Mouse (Mus musculus): ENCODE measurements around the gene Arhgap27. TPM values are rescaled to one million over a fixed set of nuclear protein-coding genes. Genes with fewer than 3 reads are reported as not detected.

The Arhgap27 gene
- polyA plus RNA-seq, 1 experiment from 2014 or later = 1.5 TPM

DNA sequence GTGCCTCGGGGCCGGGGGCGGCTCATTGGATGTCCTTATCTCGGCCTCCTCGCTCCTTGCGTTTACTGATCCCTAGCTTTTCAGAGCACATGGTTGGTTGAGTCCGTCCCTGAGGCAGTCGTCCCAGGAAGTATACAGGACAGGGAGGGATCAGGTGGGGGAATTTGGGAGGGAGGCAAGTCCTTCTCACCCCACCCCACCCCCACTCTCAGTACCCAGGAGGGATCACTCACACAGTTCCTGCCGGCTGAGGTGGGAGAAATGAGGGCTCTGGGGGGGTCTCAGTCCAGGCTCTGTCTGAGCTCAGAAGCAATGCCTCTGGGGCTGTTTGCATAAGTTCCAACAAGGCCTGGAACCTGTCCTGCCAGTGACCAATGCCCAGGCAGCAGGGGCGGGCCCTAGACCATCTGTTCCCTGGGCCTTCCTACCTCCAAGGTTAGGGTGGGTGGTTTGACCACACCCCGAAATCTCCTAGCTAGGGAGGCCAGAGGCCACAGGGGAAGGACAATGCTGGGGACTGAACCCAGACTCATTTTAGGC is 7.4 kb downstream of the Arhgap27 start:
- ATAC-seq = no peak
- H3K27ac ChIP-seq (ENCODE audit: low read depth, low read length) = no peak overlapping the region

DNA sequence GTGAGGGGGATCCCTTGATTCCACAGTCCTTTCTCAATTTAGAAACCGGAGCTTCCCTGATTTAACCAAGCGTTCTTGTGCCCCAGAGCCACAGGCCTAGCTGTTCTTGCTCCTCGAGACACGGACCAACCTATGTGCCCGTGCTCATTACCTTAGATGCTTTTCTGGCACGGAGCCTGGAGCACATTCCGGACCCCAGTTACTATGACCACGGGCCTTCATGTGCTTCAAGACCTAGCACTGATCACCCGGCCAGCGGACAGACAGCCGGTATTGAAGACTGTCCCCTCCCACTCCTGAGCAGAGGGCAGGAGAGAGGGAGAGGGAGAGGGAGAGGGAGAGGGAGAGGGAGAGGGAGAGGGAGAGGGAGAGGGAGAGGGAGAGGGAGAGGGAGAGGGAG is 8.2 kb downstream of the Arhgap27 start:
- Histone ChIP-seq H3K27ac (ENCODE audit: low read depth, low read length) (no peak overlapping the region), H3K9ac (ENCODE audit: low read length) (no peak overlapping the region), H3K4me1 (ENCODE audit: control insufficient read depth, insufficient read depth, low read length) (peaks cover 2% of the 10 kb centered on the region; the same call in 1 of the 2 replicates), H3K4me3 (ENCODE audit: low read depth, low read length) (no peak overlapping the region), H3K27me3 (replicated peaks; ENCODE audit: control insufficient read depth, insufficient read depth, low read length) (peaks cover 12% of the 10 kb centered on the region), H3K9me3 (replicated peaks; ENCODE audit: control insufficient read depth, low read length) (0 out of 2 replicates have a peak, but pooled peaks cover 4% of the 10 kb centered on the region), H3K36me3 (ENCODE audit: control insufficient read depth, insufficient read depth, low read length) (no peaks in the 10 kb centered on the region), H3K4me2 (ENCODE audit: low read length) (no peak overlapping the region)
- ATAC-seq (no peak), DNase-seq (ENCODE audit: low spot score) (peak; percentile 44)
- WGBS = 8% methylated on average over 11 of the region's 11 CpGs

More for the DNA sequence above, 7.4 kb downstream of the Arhgap27 start:
- WGBS = 26% methylated on average over 11 of the region's 11 CpGs
- no peak for DNase-seq (ENCODE audit: low spot score)
- no peak overlapping the region for H3K9ac ChIP-seq (ENCODE audit: low read length)
- no peaks in the 10 kb centered on the region for H3K36me3 ChIP-seq (ENCODE audit: control insufficient read depth, insufficient read depth, low read length)
- 0 out of 2 replicates have a peak, but pooled peaks cover 4% of the 10 kb centered on the region for H3K9me3 ChIP-seq (replicated peaks; ENCODE audit: control insufficient read depth, low read length)
- H3K4me2 ChIP-seq (ENCODE audit: low read length) = no peak overlapping the region
- peaks cover 19% of the 10 kb centered on the region for H3K27me3 ChIP-seq (replicated peaks; ENCODE audit: control insufficient read depth, insufficient read depth, low read length)
- H3K4me3 ChIP-seq (ENCODE audit: low read depth, low read length) = no peak overlapping the region
- H3K4me1 ChIP-seq (ENCODE audit: control insufficient read depth, insufficient read depth, low read length) = peaks cover 2% of the 10 kb centered on the region; the same call in 1 of the 2 replicates

DNA sequence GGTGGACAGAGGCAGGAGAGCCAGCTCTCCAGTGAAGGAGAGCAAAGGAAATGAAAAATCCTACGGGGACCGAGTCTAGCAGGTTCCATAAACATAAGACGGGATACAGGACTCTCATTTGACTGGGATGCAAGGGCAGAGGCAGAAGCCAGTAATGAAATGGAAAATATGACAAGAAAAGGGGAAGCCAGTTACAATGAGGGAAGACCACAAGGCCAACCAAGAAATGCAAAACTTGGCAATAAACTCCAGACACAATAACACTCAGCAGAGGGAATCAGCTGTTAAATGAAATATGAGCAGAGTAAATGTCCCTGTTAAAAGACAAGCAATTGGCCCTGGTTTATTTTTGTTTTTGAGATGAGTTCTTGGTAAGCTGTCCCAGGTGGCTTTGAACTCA is 9.5 kb downstream of the Arhgap27 start:
- WGBS = 93% methylated on average over 3 of the region's 3 CpGs

DNA sequence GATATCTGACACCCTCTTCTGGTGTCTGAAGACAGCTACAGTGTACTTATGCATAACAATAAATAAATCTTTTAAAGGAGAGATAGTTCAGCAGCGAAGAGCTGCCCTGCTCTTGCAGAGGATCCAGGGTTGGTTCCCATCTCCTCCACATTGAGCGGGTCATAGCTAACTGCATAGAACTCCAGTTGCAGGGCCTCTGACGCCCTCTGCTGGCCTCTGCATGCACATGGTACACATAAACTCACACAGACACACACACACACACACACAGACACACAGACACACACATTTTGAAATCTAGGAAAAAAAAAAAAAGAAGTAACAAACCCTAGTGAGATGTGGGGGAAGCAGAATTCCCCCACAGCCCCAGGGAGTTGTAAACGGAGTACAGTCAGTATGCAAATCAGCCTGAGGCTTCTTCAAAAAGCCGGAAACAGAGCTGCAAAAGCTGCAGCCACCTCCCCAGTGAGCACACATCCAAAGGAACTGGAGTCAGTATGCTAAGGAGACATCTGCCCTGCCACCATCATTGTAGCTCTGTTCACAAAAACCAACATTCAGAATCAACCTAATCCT is 11.2 kb downstream of the Arhgap27 start:
- H3K27ac ChIP-seq (ENCODE audit: low read depth, low read length) = no peak overlapping the region
- no peak overlapping the region for H3K4me3 ChIP-seq (ENCODE audit: low read depth, low read length)
- H3K9ac ChIP-seq (ENCODE audit: low read length) = no peak overlapping the region
- no peaks in the 10 kb centered on the region for H3K36me3 ChIP-seq (ENCODE audit: control insufficient read depth, insufficient read depth, low read length)
- H3K9me3 ChIP-seq (replicated peaks; ENCODE audit: control insufficient read depth, low read length) = 0 out of 2 replicates have a peak, but pooled peaks cover 4% of the 10 kb centered on the region
- WGBS = 82% methylated on average over 5 of the region's 5 CpGs
- H3K27me3 ChIP-seq (replicated peaks; ENCODE audit: control insufficient read depth, insufficient read depth, low read length) = no peaks in the 10 kb centered on the region
- DNase-seq (ENCODE audit: low spot score) (no peak), ATAC-seq (no peak)
- no peak overlapping the region for H3K4me2 ChIP-seq (ENCODE audit: low read length)
- no peaks in the 10 kb centered on the region for H3K4me1 ChIP-seq (ENCODE audit: control insufficient read depth, insufficient read depth, low read length)

More for the DNA sequence above, 9.5 kb downstream of the Arhgap27 start:
- Histone ChIP-seq H3K9me3 (replicated peaks; ENCODE audit: control insufficient read depth, low read length) (0 out of 2 replicates have a peak, but pooled peaks cover 4% of the 10 kb centered on the region), H3K27ac (ENCODE audit: low read depth, low read length) (no peak overlapping the region), H3K4me1 (ENCODE audit: control insufficient read depth, insufficient read depth, low read length) (no peaks in the 10 kb centered on the region), H3K27me3 (replicated peaks; ENCODE audit: control insufficient read depth, insufficient read depth, low read length) (0 out of 2 replicates have a peak, but pooled peaks cover under 1% of the 10 kb centered on the region), H3K4me3 (ENCODE audit: low read depth, low read length) (no peak overlapping the region), H3K4me2 (ENCODE audit: low read length) (no peak overlapping the region), H3K36me3 (ENCODE audit: control insufficient read depth, insufficient read depth, low read length) (no peaks in the 10 kb centered on the region), H3K9ac (ENCODE audit: low read length) (no peak overlapping the region)
- no peak for ATAC-seq
- DNase-seq (ENCODE audit: low spot score) = no peak

DNA sequence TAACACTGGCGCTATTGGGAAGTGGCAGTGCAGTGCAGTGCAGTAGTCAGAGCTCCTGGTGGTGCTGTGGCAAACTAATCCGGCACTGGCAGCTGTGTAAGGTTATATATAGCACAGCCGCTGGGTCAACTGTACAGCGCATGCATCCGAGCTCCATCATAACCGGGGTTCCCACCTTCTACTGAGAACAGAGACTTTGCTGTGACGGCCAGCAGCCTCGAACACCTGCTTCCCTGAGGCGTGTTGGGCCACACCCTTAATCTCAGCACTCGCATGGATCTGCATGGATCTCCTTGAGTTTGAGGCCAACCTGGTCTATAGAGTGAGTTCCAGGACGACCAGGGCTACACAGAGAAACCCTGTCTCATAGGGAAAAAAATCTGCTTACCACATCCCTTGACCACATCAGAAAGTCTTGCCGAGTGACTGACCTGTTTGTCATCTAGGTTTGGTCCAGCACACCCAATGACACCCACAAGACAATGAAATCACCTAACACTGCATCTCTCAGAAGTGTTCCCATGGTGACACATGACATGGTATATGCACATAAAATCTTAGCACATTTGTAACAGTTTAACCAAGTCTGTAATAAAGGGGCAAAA is 12.7 kb downstream of the Arhgap27 start:
- 0 out of 2 replicates have a peak, but pooled peaks cover 4% of the 10 kb centered on the region for H3K9me3 ChIP-seq (replicated peaks; ENCODE audit: control insufficient read depth, low read length)
- no peaks in the 10 kb centered on the region for H3K36me3 ChIP-seq (ENCODE audit: control insufficient read depth, insufficient read depth, low read length)
- H3K4me3 ChIP-seq (ENCODE audit: low read depth, low read length) = no peak overlapping the region
- 94% methylated on average over 12 of the region's 12 CpGs for WGBS
- DNase-seq (ENCODE audit: low spot score) (no peak), ATAC-seq (no peak)
- no peak overlapping the region for H3K9ac ChIP-seq (ENCODE audit: low read length)
- no peak overlapping the region for H3K27ac ChIP-seq (ENCODE audit: low read depth, low read length)
- no peaks in the 10 kb centered on the region for H3K27me3 ChIP-seq (replicated peaks; ENCODE audit: control insufficient read depth, insufficient read depth, low read length)
- no peak overlapping the region for H3K4me2 ChIP-seq (ENCODE audit: low read length)
- no peaks in the 10 kb centered on the region for H3K4me1 ChIP-seq (ENCODE audit: control insufficient read depth, insufficient read depth, low read length)

DNA sequence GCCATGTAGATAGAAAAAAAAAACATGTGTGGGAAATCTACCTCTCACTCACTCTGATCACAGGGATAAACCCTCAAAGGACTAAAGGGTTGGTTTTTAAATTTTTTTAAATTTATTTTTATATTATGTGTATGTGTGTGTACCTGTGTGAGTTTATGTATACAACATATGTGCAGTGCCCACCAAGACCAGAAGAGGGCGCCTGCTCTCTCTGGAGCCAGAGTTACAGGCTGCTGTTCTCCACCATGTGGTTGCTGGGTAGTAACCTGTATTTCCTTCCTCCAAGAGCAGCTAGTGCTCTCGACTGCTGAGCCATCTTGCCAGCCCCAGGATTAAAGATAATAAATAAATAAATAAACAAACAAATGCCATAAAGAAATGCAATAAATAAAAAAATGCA is 13.8 kb downstream of the Arhgap27 start:
- Histone ChIP-seq H3K36me3 (ENCODE audit: control insufficient read depth, insufficient read depth, low read length) (no peaks in the 10 kb centered on the region), H3K4me1 (ENCODE audit: control insufficient read depth, insufficient read depth, low read length) (no peaks in the 10 kb centered on the region), H3K4me2 (ENCODE audit: low read length) (no peak overlapping the region), H3K9ac (ENCODE audit: low read length) (no peak overlapping the region), H3K27me3 (replicated peaks; ENCODE audit: control insufficient read depth, insufficient read depth, low read length) (no peaks in the 10 kb centered on the region), H3K4me3 (ENCODE audit: low read depth, low read length) (no peak overlapping the region), H3K9me3 (replicated peaks; ENCODE audit: control insufficient read depth, low read length) (0 out of 2 replicates have a peak, but pooled peaks cover 4% of the 10 kb centered on the region), H3K27ac (ENCODE audit: low read depth, low read length) (no peak overlapping the region)
- ATAC-seq (no peak), DNase-seq (ENCODE audit: low spot score) (no peak)
- 81% methylated on average over 2 of the region's 2 CpGs for WGBS

DNA sequence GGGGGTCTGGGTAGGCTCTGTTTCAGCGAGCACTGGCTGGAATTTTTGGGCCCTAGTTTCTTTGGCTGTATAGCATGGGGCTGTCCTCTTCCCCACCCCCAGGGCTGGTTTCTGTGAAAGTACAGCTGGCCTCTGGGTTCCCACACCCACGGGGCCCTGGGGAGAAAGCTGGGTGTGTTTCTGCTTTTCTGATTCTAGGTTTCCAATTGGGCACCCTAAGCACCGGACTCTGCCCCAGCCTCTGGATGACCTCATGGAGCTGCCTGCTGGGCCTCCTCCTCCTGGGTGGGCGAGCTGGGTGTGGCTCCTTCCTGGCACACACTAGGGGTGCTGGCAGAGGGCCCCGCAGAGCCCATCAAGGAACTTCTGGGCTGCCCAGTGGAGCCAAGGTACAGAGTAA is 16.8 kb downstream of the Arhgap27 start:
- H3K27ac ChIP-seq (ENCODE audit: low read depth, low read length) = no peak overlapping the region
- DNase-seq (ENCODE audit: low spot score) (no peak), ATAC-seq (no peak)
- no peaks in the 10 kb centered on the region for H3K4me1 ChIP-seq (ENCODE audit: control insufficient read depth, insufficient read depth, low read length)
- no peaks in the 10 kb centered on the region for H3K9me3 ChIP-seq (replicated peaks; ENCODE audit: control insufficient read depth, low read length)
- no peak overlapping the region for H3K4me3 ChIP-seq (ENCODE audit: low read depth, low read length)
- H3K9ac ChIP-seq (ENCODE audit: low read length) = no peak overlapping the region
- H3K4me2 ChIP-seq (ENCODE audit: low read length) = no peak overlapping the region
- H3K27me3 ChIP-seq (replicated peaks; ENCODE audit: control insufficient read depth, insufficient read depth, low read length) = no peaks in the 10 kb centered on the region
- no peaks in the 10 kb centered on the region for H3K36me3 ChIP-seq (ENCODE audit: control insufficient read depth, insufficient read depth, low read length)
- 81% methylated on average over 5 of the region's 5 CpGs for WGBS

DNA sequence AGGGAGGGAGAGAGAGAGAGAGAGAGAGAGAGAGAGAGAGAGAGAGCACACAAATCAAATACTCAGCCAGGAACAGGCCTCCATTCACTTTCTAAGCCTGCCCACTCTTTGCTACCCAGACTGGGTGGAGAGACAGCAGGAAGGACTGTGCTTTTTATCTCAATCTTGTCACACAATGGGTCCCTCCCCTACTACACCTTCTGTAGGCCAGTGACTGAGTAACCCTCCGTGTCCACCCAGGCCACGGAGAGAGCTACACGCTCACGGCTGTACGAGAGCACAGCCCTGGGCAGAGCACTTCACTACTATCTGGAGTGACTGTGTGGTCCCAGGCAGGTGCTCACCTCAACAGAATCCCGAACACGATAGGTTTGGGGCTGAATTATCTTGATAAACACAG is 17.3 kb downstream of the Arhgap27 start:
- 77% methylated on average over 7 of the region's 7 CpGs for WGBS
- ATAC-seq = no peak
- H3K27me3 ChIP-seq (replicated peaks; ENCODE audit: control insufficient read depth, insufficient read depth, low read length) = no peaks in the 10 kb centered on the region
- H3K27ac ChIP-seq (ENCODE audit: low read depth, low read length) = no peak overlapping the region
- no peaks in the 10 kb centered on the region for H3K4me1 ChIP-seq (ENCODE audit: control insufficient read depth, insufficient read depth, low read length)
- no peaks in the 10 kb centered on the region for H3K36me3 ChIP-seq (ENCODE audit: control insufficient read depth, insufficient read depth, low read length)
- no peak overlapping the region for H3K4me2 ChIP-seq (ENCODE audit: low read length)
- no peak overlapping the region for H3K4me3 ChIP-seq (ENCODE audit: low read depth, low read length)
- H3K9me3 ChIP-seq (replicated peaks; ENCODE audit: control insufficient read depth, low read length) = no peaks in the 10 kb centered on the region
- H3K9ac ChIP-seq (ENCODE audit: low read length) = no peak overlapping the region
- DNase-seq (ENCODE audit: low spot score) = no peak
